Mouse (Mus musculus) heart, postnatal 25 days (tissue): ENCODE results near the gene Ssu72. TPM values are rescaled to one million over a fixed set of nuclear protein-coding genes. Genes with fewer than 3 reads are reported as not detected.

Experiments used
- DNase-seq: peaks from one replicate; pipeline ENCODE4 v3.0.0; 2022; ENCODE audit warnings: low spot score
- intact Hi-C: fragments of 180-260 bp; cut with DNase I; formaldehyde crosslinking; loops from one replicate; pipeline ENCODE4 v1.15.1; 2025
- total RNA-seq, 2 experiments: library from RNA; stranded (reverse); gene quantifications; 2 replicates each; pipeline ENCODE4 v1.2.3; 2021

Ssu72 gene
- total RNA-seq, 2 experiments from 2014 or later = 41.8 to 44.6 TPM

GRCm38 (mm10) chr4:155742684-155743083 is 38.1 kb downstream of the Ssu72 start:
- no peak for DNase-seq
- intact Hi-C loops = no loop called here

GRCm38 (mm10) chr4:155744474-155744873 is 39.9 kb downstream of the Ssu72 start:
- intact Hi-C loops = no loop called here

GRCm38 (mm10) chr4:155745136-155745535 is 40.5 kb downstream of the Ssu72 start:
- intact Hi-C loops = no loop called here
- no peak for DNase-seq

More at GRCm38 (mm10) chr4:155744474-155744873, 39.9 kb downstream of the Ssu72 start:
- DNase-seq = no peak

GRCm38 (mm10) chr4:155746036-155746548 is 41.5 kb downstream of the Ssu72 start:
- intact Hi-C loops = no loop called here
- DNase-seq = no peak

- no peak for DNase-seq
- intact Hi-C loops = no loop called here
These were observed 42.2 kb downstream of the Ssu72 start for GRCm38 (mm10) chr4:155746575-155747490.

- intact Hi-C loops = no loop called here
- no peak for DNase-seq
These were observed 52.4 kb downstream of the Ssu72 start for GRCm38 (mm10) chr4:155757011-155757410.

GRCm38 (mm10) chr4:155759862-155760612 is 55.4 kb downstream of the Ssu72 start:
- DNase-seq = no peak
- intact Hi-C loops = no loop called here

GRCm38 (mm10) chr4:155760613-155761355 is 56.2 kb downstream of the Ssu72 start, which contains the start of gene Atad3a:
Atad3a (minus strand) TSS chr4:155761093.
- intact Hi-C loops = no loop called here
- peak; percentile 93 for DNase-seq

GRCm38 (mm10) chr4:155761356-155762099 is 56.9 kb downstream of the Ssu72 start:
- no peak for DNase-seq
- intact Hi-C loops = no loop called here

GRCm38 (mm10) chr4:155762357-155762756 is 57.8 kb downstream of the Ssu72 start:
- DNase-seq = no peak
- intact Hi-C loops = no loop called here

GRCm38 (mm10) chr4:155769496-155769879 is 64.9 kb downstream of the Ssu72 start:
- intact Hi-C loops = loop anchor here (5.0 kb wide), 1 partner anchor 33 kb away; the partner anchor contains the start of gene Mrpl20
- no peak for DNase-seq

- peak; percentile 76 for DNase-seq
- intact Hi-C loops = loop anchor here (2.0 to 5.0 kb wide), 2 partner anchors 32 to 49 kb away; partner anchors contain the start of gene Mrpl20
These were observed 65.4 kb downstream of the Ssu72 start for GRCm38 (mm10) chr4:155769880-155770512.

- intact Hi-C loops = loop anchor here (1.0 to 2.0 kb wide), 2 partner anchors 15 to 50 kb away; partner anchors contain the start of gene Tmem88b
- no peak for DNase-seq
These were observed 66.0 kb downstream of the Ssu72 start for GRCm38 (mm10) chr4:155770626-155771025.

GRCm38 (mm10) chr4:155771706-155772105 is 67.1 kb downstream of the Ssu72 start:
- intact Hi-C loops = loop anchor here (1.0 to 2.0 kb wide), 2 partner anchors 14 to 51 kb away; partner anchors contain the start of gene Tmem88b
- no peak for DNase-seq

- no peak for DNase-seq
- intact Hi-C loops = no loop called here
These were observed 68.2 kb downstream of the Ssu72 start for GRCm38 (mm10) chr4:155772786-155773185.

- intact Hi-C loops = no loop called here
- DNase-seq = no peak
These were observed 68.9 kb downstream of the Ssu72 start for GRCm38 (mm10) chr4:155773335-155774078.

- intact Hi-C loops = no loop called here
- peak; percentile 82 for DNase-seq
These were observed 69.7 kb downstream of the Ssu72 start, which contains the start of gene Vwa1 for GRCm38 (mm10) chr4:155774280-155774754. Vwa1 (minus strand) TSS chr4:155774698.
